Mouse (Mus musculus) lung, embryonic 14.5 days (tissue): ENCODE data around the gene Celf5. TPM values are rescaled to one million over a fixed set of nuclear protein-coding genes. Genes with fewer than 3 reads are reported as not detected.
A peak's percentile ranks its signal among the peaks of the same experiment; 100 is the strongest.

Experiments used
- ATAC-seq: fragments of 200-750 bp; cut with Nextera tagmentation; 2 replicates; pipeline ENCODE4 v1.8.0; 2017; ENCODE audit warnings: mild to moderate bottlenecking, moderate TSS enrichment, moderate library complexity; ENCODE audit not compliant: insufficient read depth
- DNase-seq: peaks from one replicate; pipeline ENCODE4 v3.0.0-alpha.2; 2015
- H3K27ac ChIP-seq: fragments of 300-500 bp; sonication (generic); 2 replicates; pipeline ENCODE4 v1.5.1; 2014; ENCODE audit warnings: low read depth, mild to moderate bottlenecking, moderate library complexity
- H3K27me3 ChIP-seq: fragments of 300-500 bp; sonication (generic); 2 replicates; pipeline ENCODE4 v1.6.1; 2014; ENCODE audit warnings: low read length, control low read depth; ENCODE audit not compliant: insufficient read depth
- H3K36me3 ChIP-seq: fragments of 300-500 bp; sonication (generic); 2 replicates; pipeline ENCODE4 v1.6.1; 2014; ENCODE audit warnings: control low read depth; ENCODE audit not compliant: insufficient read depth
- H3K4me1 ChIP-seq: fragments of 300-500 bp; sonication (generic); 2 replicates; pipeline ENCODE4 v1.6.1; 2014; ENCODE audit warnings: antibody characterized with exemption, control low read depth; ENCODE audit not compliant: insufficient read depth
- H3K4me2 ChIP-seq: fragments of 300-500 bp; sonication (generic); 2 replicates; pipeline ENCODE4 v1.6.1; 2014; ENCODE audit warnings: mild to moderate bottlenecking
- H3K4me3 ChIP-seq: fragments of 300-500 bp; sonication (generic); 2 replicates; pipeline ENCODE4 v1.5.1; 2014; ENCODE audit warnings: low read depth, low read length
- H3K9ac ChIP-seq: fragments of 300-500 bp; sonication (generic); 2 replicates; pipeline ENCODE4 v1.6.1; 2014
- H3K9me3 ChIP-seq: fragments of 300-500 bp; sonication (generic); 2 replicates; pipeline ENCODE4 v1.6.1; 2016; ENCODE audit warnings: low read depth, low read length, control low read depth
- CTCF ChIP-seq: IDR thresholded peaks from 2 replicates; pipeline ENCODE4 v1.5.1; 2016; ENCODE audit warnings: antibody characterized with exemption, low read depth
- whole genome bisulfite sequencing: fragments of 180-500 bp; shearing (Covaris S2); extraction: QIAGEN DNeasy Blood & Tissue Kit; methylation state at CpG from one replicate; pipeline ENCODE4 v1.1.7; 2014; 5-methylcytosine and 5-hydroxymethylcytosine counted together
- polyA plus RNA-seq: library from polyadenylated mRNA; unstranded; fragments of >200 nt; fragmentation: Nextera tagmentation; extraction: Ambion mirVana; gene quantifications from 2 replicates; pipeline ENCODE4 v1.2.1, GENCODE M21; 2014

The Celf5 gene
- polyA plus RNA-seq, 1 experiment from 2014 or later = 0.09 TPM

DNA sequence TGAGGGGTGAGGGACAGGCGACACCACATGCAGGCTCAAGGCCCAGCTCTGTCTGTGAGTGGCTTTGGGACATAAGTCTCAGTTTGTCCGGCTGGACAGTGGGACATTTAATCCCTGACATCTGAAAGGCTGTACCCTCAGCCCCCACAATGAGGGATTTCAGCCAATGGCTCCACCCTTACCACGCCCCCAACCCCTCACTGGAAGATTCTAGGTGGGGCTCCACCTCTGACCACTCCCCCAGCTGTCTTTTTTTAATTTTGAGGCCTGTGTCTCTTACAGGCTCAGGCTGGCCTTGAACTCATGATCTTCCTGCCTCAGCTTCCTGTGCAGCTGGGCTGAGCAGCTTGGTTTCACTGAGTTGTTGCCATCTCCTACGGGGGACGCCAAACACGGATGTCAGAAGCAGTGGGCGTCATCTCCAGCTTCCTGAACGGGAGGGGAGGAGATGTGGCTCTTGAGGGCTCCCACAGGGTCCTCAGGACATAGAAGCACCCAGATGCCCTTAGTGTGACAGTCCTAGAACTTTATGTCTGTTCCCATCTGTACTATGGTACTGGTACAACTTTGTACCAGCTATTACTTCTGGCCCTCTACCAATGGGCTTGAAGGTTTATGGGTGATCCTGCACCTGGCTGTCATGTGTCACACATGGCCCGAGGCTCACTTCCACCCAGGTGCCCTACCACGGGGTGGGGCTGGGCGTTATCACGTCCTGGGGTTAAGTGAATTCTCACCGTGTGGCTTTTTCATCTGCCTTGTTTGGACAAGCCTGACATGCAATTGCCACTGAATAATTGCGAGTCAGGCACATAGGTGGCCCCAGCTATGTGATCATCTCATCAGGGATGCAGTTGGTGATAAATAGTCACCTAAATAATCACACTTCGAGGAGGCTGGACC is 47.9 kb downstream of the Celf5 start:
- no peak for ATAC-seq
- Histone ChIP-seq H3K4me1 (peaks cover 5% of the 10 kb centered on the region; the same call in 1 of the 2 replicates), H3K27ac (peak overlapping the region; percentile 12; the same call in 1 of the 2 replicates), H3K9ac (no peak overlapping the region), H3K9me3 (no peaks in the 10 kb centered on the region), H3K4me3 (no peak overlapping the region), H3K27me3 (no peaks in the 10 kb centered on the region), H3K4me2 (no peak overlapping the region), H3K36me3 (no peaks in the 10 kb centered on the region)
- TF ChIP-seq CTCF = no peak
- WGBS = 48% methylated on average over 15 of the region's 15 CpGs
- DNase-seq = peak; percentile 43

DNA sequence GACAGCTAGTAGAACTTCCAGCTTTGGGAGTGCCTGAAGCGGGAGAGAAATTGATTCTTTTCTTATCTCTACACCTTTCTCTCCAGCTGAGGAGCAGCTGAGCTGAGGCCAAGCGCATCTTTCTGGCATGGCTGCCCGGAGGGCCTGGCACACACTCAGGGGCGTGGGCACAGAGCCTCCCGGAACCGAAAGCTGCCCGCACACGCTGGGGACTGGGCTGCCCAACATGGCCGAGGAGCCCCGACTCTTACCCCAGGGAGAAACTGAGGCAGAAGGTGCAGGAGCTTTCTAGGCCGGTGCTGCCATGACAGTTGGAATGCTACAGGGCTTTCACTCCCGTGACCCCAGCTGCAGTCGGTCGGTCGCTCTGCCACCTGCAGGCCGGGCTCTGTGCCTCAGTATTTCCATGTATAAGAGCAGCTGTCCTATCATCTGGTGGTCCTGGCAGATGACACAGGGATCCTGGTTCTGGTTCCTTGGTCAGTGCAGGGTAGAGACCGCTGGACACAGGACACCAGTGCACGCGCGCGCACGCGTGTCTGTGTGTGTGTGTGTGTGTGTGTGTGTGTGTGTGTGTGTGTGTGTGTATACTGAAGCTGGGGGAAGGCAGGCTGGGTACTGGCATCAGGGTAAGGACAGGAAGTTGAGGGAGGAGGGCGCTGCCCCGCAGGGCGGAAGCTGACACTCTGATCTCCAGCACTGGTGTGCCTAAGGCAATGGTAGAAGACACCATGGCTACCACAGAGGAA is 48.8 kb downstream of the Celf5 start:
- TF ChIP-seq CTCF = 0 out of 2 replicates have a peak, but pooled peaks have one; percentile 24
- DNase-seq (no peak), ATAC-seq (no peak)
- 0 out of 2 replicates have a peak overlapping the region, but pooled peaks have one; percentile 20 for H3K4me3 ChIP-seq
- no peaks in the 10 kb centered on the region for H3K9me3 ChIP-seq
- no peak overlapping the region for H3K9ac ChIP-seq
- H3K36me3 ChIP-seq = no peaks in the 10 kb centered on the region
- H3K4me1 ChIP-seq = peaks cover 5% of the 10 kb centered on the region; the same call in 1 of the 2 replicates
- 73% methylated on average over 26 of the region's 26 CpGs for WGBS
- no peak overlapping the region; the same call in 1 of the 2 replicates for H3K27ac ChIP-seq
- H3K27me3 ChIP-seq = no peaks in the 10 kb centered on the region
- H3K4me2 ChIP-seq = peak overlapping the region; percentile 56; the same call in 1 of the 2 replicates

DNA sequence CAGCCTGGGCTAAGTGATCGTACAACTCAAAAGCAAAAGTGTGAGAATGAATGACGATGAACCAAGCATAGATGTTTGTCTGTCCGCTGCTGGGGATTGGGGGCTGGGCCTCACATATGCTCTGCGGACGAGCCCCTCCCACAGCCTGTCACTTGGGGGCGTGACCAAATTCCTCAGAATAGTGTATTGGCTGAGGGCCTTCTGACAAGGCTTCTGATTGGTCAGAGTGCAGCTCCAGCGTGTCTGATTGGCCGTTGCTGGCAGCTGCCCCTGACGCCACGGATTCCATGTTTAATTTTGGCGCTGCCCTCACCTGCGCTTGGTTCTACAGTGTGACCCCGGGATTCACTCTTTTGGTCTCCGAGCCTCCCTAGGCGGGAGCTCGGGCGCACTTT is 49.6 kb downstream of the Celf5 start:
- Histone ChIP-seq H3K36me3 (no peaks in the 10 kb centered on the region), H3K4me1 (peaks cover 5% of the 10 kb centered on the region; the same call in 1 of the 2 replicates), H3K27me3 (no peaks in the 10 kb centered on the region), H3K4me3 (peak overlapping the region; percentile 20; the same call in 1 of the 2 replicates), H3K9me3 (no peaks in the 10 kb centered on the region), H3K4me2 (peak overlapping the region; percentile 56), H3K9ac (peak overlapping the region; percentile 30; the same call in 1 of the 2 replicates), H3K27ac (no peak overlapping the region)
- peak; percentile 98 for DNase-seq
- no peak for TF ChIP-seq CTCF
- WGBS = 6% methylated on average over 17 of the region's 17 CpGs
- peak; percentile 81 for ATAC-seq

DNA sequence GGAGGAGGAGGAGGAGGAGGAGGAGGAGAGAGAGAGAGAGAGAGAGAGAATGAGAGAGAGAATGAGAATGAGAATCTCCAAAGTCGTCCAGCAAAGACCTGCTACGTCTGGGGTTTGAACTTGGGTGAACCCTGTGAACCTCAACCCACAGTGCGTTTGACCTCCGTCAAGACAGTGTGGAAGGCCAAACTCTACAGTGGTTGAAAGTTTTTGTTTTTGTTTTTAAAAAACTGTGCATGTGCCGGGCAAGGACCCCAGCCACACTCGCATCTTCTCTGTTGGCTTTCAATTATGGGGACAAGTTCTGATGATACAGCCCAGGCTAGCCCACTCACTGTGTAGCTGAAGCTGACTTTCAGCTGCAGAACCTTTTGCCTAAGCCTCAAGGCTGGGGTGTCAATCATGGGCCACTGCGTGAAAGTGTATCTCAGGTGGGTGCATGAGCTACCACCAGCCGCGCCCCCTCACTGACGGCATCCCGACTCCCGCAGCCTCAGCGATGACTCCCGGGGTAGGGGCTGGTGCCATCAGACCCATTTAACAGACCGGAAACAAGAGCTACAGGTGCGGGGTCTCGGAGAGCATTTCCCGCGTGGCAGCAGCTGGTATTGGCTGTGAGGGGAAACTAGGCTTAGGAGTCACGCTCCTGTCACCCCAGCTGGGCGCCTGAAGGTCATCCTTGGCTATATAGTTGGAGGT is 50.2 kb downstream of the Celf5 start:
- ATAC-seq = no peak
- peaks cover 8% of the 10 kb centered on the region; the same call in 1 of the 2 replicates for H3K4me1 ChIP-seq
- no peak overlapping the region for H3K9ac ChIP-seq
- H3K4me3 ChIP-seq = 0 out of 2 replicates have a peak overlapping the region, but pooled peaks have one; percentile 20
- no peaks in the 10 kb centered on the region; the same call in 1 of the 2 replicates for H3K27me3 ChIP-seq
- no peaks in the 10 kb centered on the region for H3K9me3 ChIP-seq
- no peak overlapping the region for H3K27ac ChIP-seq
- 61% methylated on average over 21 of the region's 21 CpGs for WGBS
- H3K4me2 ChIP-seq = peak overlapping the region; percentile 56
- 0 out of 2 replicates have a peak, but pooled peaks have one; percentile 11 for TF ChIP-seq CTCF
- DNase-seq = no peak
- H3K36me3 ChIP-seq = no peaks in the 10 kb centered on the region

DNA sequence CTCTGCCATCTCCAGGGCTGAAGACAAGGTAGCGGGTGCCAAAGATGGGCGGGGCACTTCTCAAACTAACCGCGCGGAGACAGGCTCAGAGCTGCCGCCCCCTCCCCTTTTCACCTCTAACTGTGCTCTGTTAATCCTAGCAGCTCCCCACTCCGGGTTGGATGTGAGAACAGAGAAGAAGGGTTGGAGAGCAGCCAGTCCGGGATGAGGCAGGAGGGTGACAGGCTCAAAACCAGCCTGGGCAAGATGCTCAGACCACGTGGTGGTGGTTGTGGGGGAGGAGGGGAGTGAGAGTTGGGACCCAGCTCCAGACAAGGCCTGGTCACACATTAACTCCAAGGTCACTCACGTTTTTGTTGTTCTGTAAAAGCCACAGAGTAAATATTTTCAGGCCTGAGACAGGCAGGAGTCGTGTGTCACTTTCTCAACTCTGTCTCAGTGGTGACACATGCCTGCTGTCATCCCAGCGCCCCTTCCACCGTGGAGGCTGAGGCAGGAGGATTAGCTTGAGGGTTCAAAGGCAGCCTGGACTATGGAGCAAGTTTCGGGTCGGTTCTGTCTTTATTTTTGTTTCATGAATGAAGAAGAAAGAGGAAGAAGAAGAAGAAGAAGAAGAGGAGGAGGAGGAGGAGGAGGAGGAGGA is 50.9 kb downstream of the Celf5 start:
- peak; percentile 49 for DNase-seq
- Histone ChIP-seq H3K27me3 (no peaks in the 10 kb centered on the region; the same call in 1 of the 2 replicates), H3K4me2 (peak overlapping the region; percentile 92), H3K36me3 (no peaks in the 10 kb centered on the region), H3K9me3 (no peaks in the 10 kb centered on the region), H3K4me1 (peaks cover 9% of the 10 kb centered on the region; the same call in 1 of the 2 replicates), H3K27ac (no peak overlapping the region), H3K9ac (no peak overlapping the region), H3K4me3 (peak overlapping the region; percentile 78)
- no peak for ATAC-seq
- 14% methylated on average over 15 of the region's 15 CpGs for WGBS
- no peak for TF ChIP-seq CTCF
